Mouse (Mus musculus) forebrain, postnatal 0 days (tissue): Measurements from ENCODE around the gene Myl3. TPM values are rescaled to one million over a fixed set of nuclear protein-coding genes. Genes with fewer than 3 reads are reported as not detected.

ENCODE experiments used
- ATAC-seq: fragments of 200-750 bp; cut with Nextera tagmentation; 2 replicates; pipeline ENCODE4 v1.8.0; 2017; ENCODE audit warnings: mild to moderate bottlenecking, moderate library complexity
- DNase-seq: peaks from one replicate; pipeline ENCODE4 v3.0.0-alpha.2; 2015
- H3K27ac ChIP-seq: fragments of 300-500 bp; sonication (generic); 2 replicates; pipeline ENCODE4 v1.5.1; 2014; ENCODE audit warnings: low read depth, mild to moderate bottlenecking, antibody characterized with exemption, low read length, moderate library complexity, mixed read lengths
- H3K27me3 ChIP-seq: fragments of 300-500 bp; sonication (generic); 2 replicates; pipeline ENCODE4 v1.6.1; 2014; ENCODE audit warnings: mild to moderate bottlenecking, low read length, mixed read lengths; ENCODE audit not compliant: insufficient read depth
- H3K36me3 ChIP-seq: fragments of 300-500 bp; sonication (generic); 2 replicates; pipeline ENCODE4 v1.6.1; 2014; ENCODE audit warnings: mild to moderate bottlenecking, moderate library complexity; ENCODE audit not compliant: insufficient read depth
- H3K4me1 ChIP-seq: fragments of 300-500 bp; sonication (generic); 2 replicates; pipeline ENCODE4 v1.6.1; 2014; ENCODE audit warnings: antibody characterized with exemption; ENCODE audit not compliant: insufficient read depth
- H3K4me2 ChIP-seq: fragments of 300-500 bp; sonication (generic); 2 replicates; pipeline ENCODE4 v1.6.1; 2014; ENCODE audit warnings: low read depth, mild to moderate bottlenecking, moderate library complexity
- H3K4me3 ChIP-seq: fragments of 300-500 bp; sonication (generic); 2 replicates; pipeline ENCODE4 v1.5.1; 2014; ENCODE audit warnings: low read depth, low read length, mixed read lengths
- H3K9ac ChIP-seq: fragments of 300-500 bp; sonication (generic); 2 replicates; pipeline ENCODE4 v1.6.1; 2014; ENCODE audit warnings: mild to moderate bottlenecking
- H3K9me3 ChIP-seq: fragments of 300-500 bp; sonication (generic); 2 replicates; pipeline ENCODE4 v1.6.1; 2016; ENCODE audit warnings: low read length
- CTCF ChIP-seq: sonication (generic); IDR thresholded peaks from 2 replicates; pipeline ENCODE4 v1.5.1; 2016; ENCODE audit warnings: antibody characterized with exemption, control low read depth, low read depth
- WGBS: fragments of 180-500 bp; shearing (Covaris S2); extraction: QIAGEN DNeasy Blood & Tissue Kit; methylation state at CpG from one replicate; pipeline ENCODE4 v1.1.7; 2014; 5-methylcytosine and 5-hydroxymethylcytosine counted together
- polyA plus RNA-seq: library from polyadenylated mRNA; unstranded; fragments of >200 nt; fragmentation: Nextera tagmentation; extraction: Ambion mirVana; gene quantifications from 2 replicates; pipeline ENCODE4 v1.2.1, GENCODE M21; 2015
- total RNA-seq: library from RNA; depleted of rRNA; stranded (reverse); fragments of >200 nt; gene quantifications from 2 replicates; pipeline ENCODE4 v1.2.3, GENCODE M21; 2014

Gene Myl3
- total and polyA plus RNA-seq, 2 experiments from 2014 or later, result 0.76 to 0.99 TPM

DNA sequence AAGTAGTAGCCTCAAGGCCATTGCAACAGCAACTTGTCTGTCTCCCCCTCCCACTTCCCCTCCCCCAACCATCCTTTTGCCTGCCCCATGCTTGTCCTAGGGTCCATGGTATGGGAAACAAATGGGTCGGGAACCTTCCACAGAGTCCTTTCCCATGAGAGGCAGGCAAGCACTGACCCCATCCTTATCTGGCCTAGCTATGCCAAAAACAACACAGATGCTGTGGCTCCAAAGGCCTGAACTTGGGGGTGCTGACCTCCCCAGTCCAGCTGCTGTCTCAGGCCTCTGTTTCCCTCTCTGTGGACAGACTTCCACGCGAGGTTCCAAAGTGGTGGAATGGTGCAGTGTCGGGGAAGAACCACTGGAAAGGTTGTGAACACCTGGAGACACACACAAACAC, 12.1 kb downstream of the Myl3 start:
- H3K36me3 ChIP-seq, result no peaks in the 10 kb centered on the region
- WGBS, result 89% methylated on average over 4 of the region's 4 CpGs
- H3K9ac ChIP-seq, result no peak overlapping the region
- DNase-seq (no peak), ATAC-seq (no peak)
- H3K27me3 ChIP-seq, result no peaks in the 10 kb centered on the region
- H3K27ac ChIP-seq, result no peak overlapping the region
- H3K4me2 ChIP-seq, result no peak overlapping the region
- no peaks in the 10 kb centered on the region for H3K9me3 ChIP-seq
- no peaks in the 10 kb centered on the region for H3K4me1 ChIP-seq
- H3K4me3 ChIP-seq, result no peak overlapping the region
- TF ChIP-seq CTCF, result no peak

DNA sequence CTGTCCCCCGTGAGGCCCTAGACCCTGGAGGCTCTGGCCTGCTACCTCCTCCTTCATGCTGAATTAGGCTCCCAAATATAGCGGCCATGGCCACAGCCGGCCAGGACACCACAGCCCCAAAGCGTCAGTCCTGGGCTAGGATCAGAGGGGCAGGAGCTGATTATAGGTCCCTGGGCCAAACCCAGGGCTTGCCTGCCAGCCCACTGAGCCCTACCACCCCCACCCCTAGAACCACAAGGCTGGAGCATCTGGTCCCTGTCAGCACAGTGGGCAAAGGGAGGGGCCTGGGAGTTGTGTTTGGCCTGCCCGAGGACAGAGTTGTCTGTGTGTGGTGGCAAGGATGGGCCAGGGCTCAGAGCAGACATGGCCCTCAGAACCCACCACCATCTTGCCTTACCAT, 16.2 kb downstream of the Myl3 start:
- H3K9me3 ChIP-seq, result no peaks in the 10 kb centered on the region
- DNase-seq (no peak), ATAC-seq (no peak)
- H3K27me3 ChIP-seq, result no peaks in the 10 kb centered on the region
- H3K4me3 ChIP-seq, result no peak overlapping the region
- H3K4me2 ChIP-seq, result no peak overlapping the region
- no peak overlapping the region for H3K27ac ChIP-seq
- H3K4me1 ChIP-seq, result no peaks in the 10 kb centered on the region
- no peak for TF ChIP-seq CTCF
- no peaks in the 10 kb centered on the region for H3K36me3 ChIP-seq
- H3K9ac ChIP-seq, result no peak overlapping the region
- WGBS, result 82% methylated on average over 5 of the region's 5 CpGs

DNA sequence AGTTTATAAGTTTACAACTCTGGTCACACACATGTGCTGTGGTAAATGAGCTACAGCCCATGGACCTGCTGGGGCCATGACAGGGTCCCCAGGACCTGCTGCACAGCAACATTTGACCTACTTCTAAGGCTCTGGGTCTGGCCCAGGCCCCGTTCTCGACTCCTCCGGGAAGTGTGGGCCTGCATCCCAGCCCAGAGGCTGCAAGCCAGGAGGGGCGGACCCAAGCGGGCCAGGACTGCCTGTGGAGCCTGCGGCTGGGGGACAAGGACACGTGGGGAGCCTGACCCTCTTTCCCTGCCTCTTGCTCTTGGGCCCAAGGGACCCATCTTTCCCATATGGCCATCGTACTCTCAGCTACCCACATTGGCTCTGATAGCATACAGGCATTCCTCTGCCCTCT, 16.9 kb downstream of the Myl3 start:
- ATAC-seq, result peak; percentile 38; the same call in 1 of the 2 replicates
- Histone ChIP-seq H3K4me1 (no peaks in the 10 kb centered on the region), H3K4me3 (no peak overlapping the region), H3K36me3 (no peaks in the 10 kb centered on the region), H3K9ac (no peak overlapping the region), H3K9me3 (no peaks in the 10 kb centered on the region), H3K27ac (no peak overlapping the region), H3K4me2 (no peak overlapping the region), H3K27me3 (no peaks in the 10 kb centered on the region)
- WGBS, result 63% methylated on average over 8 of the region's 8 CpGs
- DNase-seq, result no peak
- no peak for TF ChIP-seq CTCF

DNA sequence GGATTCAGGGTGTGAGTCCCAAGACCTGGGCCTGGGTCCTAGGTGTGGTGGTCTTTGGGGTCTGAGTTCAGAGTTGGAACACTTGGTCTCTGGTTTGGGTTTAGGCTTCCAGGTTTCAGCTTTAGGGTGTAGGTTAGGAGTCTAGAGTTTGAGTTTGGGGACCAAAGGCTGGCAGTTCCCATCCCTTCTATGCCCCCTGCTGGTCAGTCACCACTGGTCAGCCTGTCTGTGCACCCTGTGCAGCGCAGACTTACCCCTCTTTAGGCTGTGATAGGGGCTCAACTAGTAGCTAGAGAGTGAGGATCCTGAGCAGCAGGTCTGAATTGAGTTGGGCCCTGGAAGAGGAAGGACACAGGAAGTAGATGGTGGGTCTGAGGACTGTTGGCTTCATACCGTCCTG, 17.6 kb downstream of the Myl3 start:
- WGBS, result 69% methylated on average over 2 of the region's 2 CpGs
- ATAC-seq (no peak), DNase-seq (peak; percentile 18)
- Histone ChIP-seq H3K9me3 (no peaks in the 10 kb centered on the region), H3K36me3 (no peaks in the 10 kb centered on the region), H3K4me3 (no peak overlapping the region), H3K27me3 (no peaks in the 10 kb centered on the region), H3K4me2 (no peak overlapping the region), H3K9ac (no peak overlapping the region), H3K4me1 (no peaks in the 10 kb centered on the region), H3K27ac (no peak overlapping the region)
- TF ChIP-seq CTCF, result peak; percentile 54

DNA sequence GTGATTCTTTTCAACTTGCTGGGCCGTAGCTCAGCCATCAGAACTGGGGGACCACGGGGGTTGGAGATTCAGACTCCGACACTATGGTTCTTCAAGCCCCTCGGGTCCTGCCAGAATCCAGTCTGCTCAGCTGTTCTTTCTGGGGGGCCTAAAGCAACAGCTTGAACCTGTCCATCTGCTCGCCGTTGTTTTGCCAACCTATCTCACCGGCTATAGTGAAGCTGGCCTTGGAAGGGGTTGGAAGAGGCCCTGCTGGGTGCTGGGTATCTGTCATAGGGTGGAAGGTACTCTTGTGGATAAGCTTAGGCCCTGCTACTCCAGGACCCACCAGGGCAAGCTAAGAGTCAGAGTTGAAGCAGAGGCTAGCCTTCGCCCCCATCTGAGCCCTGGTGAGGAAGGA, 19.2 kb downstream of the Myl3 start:
- ATAC-seq, result no peak
- no peaks in the 10 kb centered on the region for H3K36me3 ChIP-seq
- no peak overlapping the region for H3K27ac ChIP-seq
- H3K4me3 ChIP-seq, result no peak overlapping the region
- H3K4me1 ChIP-seq, result no peaks in the 10 kb centered on the region
- H3K9me3 ChIP-seq, result no peaks in the 10 kb centered on the region
- no peak overlapping the region for H3K4me2 ChIP-seq
- 75% methylated on average over 8 of the region's 8 CpGs for WGBS
- no peaks in the 10 kb centered on the region for H3K27me3 ChIP-seq
- H3K9ac ChIP-seq, result no peak overlapping the region
- TF ChIP-seq CTCF, result no peak
- no peak for DNase-seq

DNA sequence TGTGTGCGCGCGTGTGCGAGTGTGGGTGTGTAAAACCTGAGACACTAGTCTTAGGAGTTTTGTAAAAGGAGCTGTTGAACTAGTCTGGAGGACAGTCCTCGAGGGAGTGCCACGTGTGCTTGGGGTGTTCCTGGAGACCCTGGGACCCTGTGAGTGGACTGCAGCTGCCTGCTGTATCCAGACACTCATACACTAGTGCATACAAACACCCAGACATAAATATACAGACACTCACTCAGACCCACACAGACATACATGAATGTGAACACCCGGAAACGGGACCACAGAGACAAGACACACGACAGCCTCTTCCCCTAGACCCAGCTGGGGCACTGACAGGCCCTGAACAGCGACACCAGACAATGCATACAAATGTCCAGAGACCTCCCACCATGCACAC, 21.1 kb downstream of the Myl3 start:
- H3K9ac ChIP-seq, result no peak overlapping the region
- H3K4me2 ChIP-seq, result no peak overlapping the region
- no peak overlapping the region for H3K27ac ChIP-seq
- no peak for TF ChIP-seq CTCF
- H3K27me3 ChIP-seq, result no peaks in the 10 kb centered on the region
- H3K4me1 ChIP-seq, result no peaks in the 10 kb centered on the region
- no peaks in the 10 kb centered on the region for H3K36me3 ChIP-seq
- WGBS, result 83% methylated on average over 10 of the region's 10 CpGs
- DNase-seq (no peak), ATAC-seq (no peak)
- H3K4me3 ChIP-seq, result no peak overlapping the region
- H3K9me3 ChIP-seq, result no peaks in the 10 kb centered on the region

DNA sequence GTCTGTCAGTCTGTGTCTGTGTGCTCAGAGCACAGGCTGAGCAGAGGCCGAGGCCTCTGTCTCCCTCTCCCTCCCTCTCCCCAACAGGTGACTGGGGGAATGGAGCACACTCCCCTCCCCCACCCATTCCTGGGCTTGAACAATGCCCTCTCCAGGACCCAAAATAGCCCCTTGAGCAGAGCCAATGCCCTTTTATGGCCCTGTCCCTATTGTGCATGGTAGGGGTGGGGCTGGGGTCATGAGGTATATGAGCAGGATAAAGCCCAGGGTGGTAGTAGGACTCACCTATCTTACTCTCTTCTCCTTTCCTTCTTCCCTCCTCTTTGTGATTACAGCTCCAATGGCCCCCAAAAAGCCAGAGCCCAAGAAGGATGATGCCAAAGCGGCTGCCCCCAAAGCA, 21.7 kb downstream of the Myl3 start:
- 52% methylated on average over 2 of the region's 2 CpGs for WGBS
- H3K27ac ChIP-seq, result no peak overlapping the region
- H3K9me3 ChIP-seq, result no peaks in the 10 kb centered on the region
- ATAC-seq, result no peak
- no peak overlapping the region for H3K4me3 ChIP-seq
- H3K4me2 ChIP-seq, result no peak overlapping the region
- H3K4me1 ChIP-seq, result no peaks in the 10 kb centered on the region
- H3K36me3 ChIP-seq, result no peaks in the 10 kb centered on the region
- no peak for DNase-seq
- H3K9ac ChIP-seq, result no peak overlapping the region
- H3K27me3 ChIP-seq, result no peaks in the 10 kb centered on the region
- no peak for TF ChIP-seq CTCF

DNA sequence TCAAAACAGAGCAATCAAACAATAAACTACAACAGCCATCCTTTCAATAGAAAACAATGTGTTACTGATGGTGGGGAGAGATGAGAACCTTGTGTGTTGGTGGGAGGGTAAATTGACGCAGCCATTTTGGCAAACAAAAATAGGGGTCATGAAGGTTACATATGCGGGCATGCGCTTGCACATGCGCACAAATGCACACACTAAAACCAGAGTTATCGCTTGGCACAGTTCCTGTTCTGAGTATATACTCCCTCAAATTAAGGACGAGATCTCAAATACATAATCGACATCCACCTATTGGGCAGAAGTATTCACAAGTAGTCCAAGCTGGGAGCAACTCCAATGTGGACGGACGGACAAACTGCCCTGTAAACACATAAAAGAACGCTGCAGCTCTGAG, 30.7 kb downstream of the Myl3 start:
- Histone ChIP-seq H3K4me2 (no peak overlapping the region), H3K9ac (no peak overlapping the region), H3K36me3 (no peaks in the 10 kb centered on the region), H3K9me3 (no peaks in the 10 kb centered on the region), H3K27ac (no peak overlapping the region), H3K4me3 (no peak overlapping the region), H3K27me3 (no peaks in the 10 kb centered on the region), H3K4me1 (no peaks in the 10 kb centered on the region)
- 95% methylated on average over 10 of the region's 10 CpGs for WGBS
- ATAC-seq (no peak), DNase-seq (no peak)
- no peak for TF ChIP-seq CTCF
